Mouse (Mus musculus) embryonic fibroblast, embryonic 13.5 days (primary cell): ENCODE data around the gene Rpl15.

Experiments
- CTCF ChIP-seq: IDR thresholded peaks from 2 replicates; pipeline ENCODE4 v1.5.1; 2011; ENCODE audit warnings: mild to moderate bottlenecking, control low read depth, low read length, moderate library complexity, borderline replicate concordance; ENCODE audit not compliant: insufficient read depth
- POLR2A ChIP-seq: IDR thresholded peaks from 2 replicates; pipeline ENCODE4 v1.6.1; 2011; ENCODE audit warnings: low read depth, mild to moderate bottlenecking, control low read depth, low read length, moderate library complexity

DNA sequence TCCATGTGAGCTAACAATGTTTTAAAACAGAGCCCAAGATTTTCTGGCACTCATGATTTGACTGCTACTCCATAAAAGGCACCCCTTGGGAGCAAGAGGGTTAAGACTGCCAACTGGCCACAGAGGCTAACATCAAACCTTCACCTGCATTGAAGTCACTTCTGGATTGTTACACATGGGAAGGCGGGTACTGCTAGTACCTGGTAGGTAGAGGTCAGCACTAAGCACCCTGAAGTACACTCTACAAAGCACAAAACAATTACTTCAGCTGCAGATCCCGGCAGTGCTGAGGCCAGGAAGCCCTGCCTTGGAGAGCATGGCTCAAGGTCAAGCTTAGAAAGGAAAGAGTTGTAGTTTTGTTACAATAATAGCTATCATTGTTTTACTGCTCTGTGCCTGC is 16.2 kb upstream of the Rpl15 start:
- TF ChIP-seq CTCF (no peak), POLR2A (no peak)
